Mouse (Mus musculus): ENCODE data around the gene Zmym5. TPM values are rescaled to one million over a fixed set of nuclear protein-coding genes. Genes with fewer than 3 reads are reported as not detected.
"Not testable (repeated sequence)": the region's sequence is repeated elsewhere in the genome, so short reads cannot be mapped to it uniquely, and the experiment has no call there.

Gene Zmym5
- 30.9 and 35.8 TPM in 2 replicates for polyA plus RNA-seq (2015; fragmentation: Nextera tagmentation; extraction: Ambion mirVana)

GRCm38 (mm10) chr14:56811701-56812339, at the start of gene Zmym5:
Gene Zmym5, minus strand, starts transcription at chr14:56811716.
- not testable (repeated sequence) for H3K9me3 ChIP-seq; H3K27me3 ChIP-seq (replicated peaks); H3K36me3 ChIP-seq (replicated peaks)
- H3K4me1 ChIP-seq, result peaks cover 23% of the 10 kb centered on the region
- H3K9ac ChIP-seq, result peak within 1 kb of the TSS; percentile 69
- peak within 1 kb of the TSS; percentile 64 for H3K4me2 ChIP-seq
- peak within 1 kb of the TSS; percentile 96 for H3K27ac ChIP-seq
- WGBS, result 0% methylated on average over 22 of the region's 72 CpGs
- ATAC-seq (replicated peaks), result peak; percentile 98
- H3K4me3 ChIP-seq, result peak within 1 kb of the TSS; percentile 76

DNA sequence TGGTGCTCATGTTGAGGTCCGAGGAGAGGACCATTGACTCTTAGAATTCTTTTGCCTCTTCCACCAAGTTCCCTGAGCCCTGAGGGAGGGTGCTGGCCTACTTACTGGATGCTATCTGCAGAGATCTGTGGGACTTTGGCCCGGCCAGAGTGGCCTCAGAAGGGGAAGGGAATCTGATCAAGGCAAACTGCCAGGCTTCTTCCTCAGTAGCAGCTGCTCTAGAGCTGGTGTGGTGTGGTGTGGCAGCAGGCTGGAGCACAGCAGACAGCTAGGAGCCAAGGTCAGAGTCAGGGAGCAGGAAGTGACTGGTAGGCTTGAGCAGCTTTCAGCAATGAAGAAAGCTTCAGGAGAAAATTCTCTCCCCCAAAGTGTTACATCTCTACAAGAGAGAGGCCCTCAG, 38.2 kb upstream of the Zmym5 start:
- Histone ChIP-seq H3K4me3 (no peak overlapping the region), H3K27ac (no peak overlapping the region), H3K9me3 (peaks cover 13% of the 10 kb centered on the region), H3K9ac (no peak overlapping the region), H3K27me3 (replicated peaks) (no peaks in the 10 kb centered on the region), H3K4me2 (no peak overlapping the region), H3K36me3 (replicated peaks) (no peaks in the 10 kb centered on the region), H3K4me1 (no peaks in the 10 kb centered on the region)
- 88% methylated on average over 2 of the region's 2 CpGs for WGBS
- no peak for ATAC-seq (replicated peaks)

DNA sequence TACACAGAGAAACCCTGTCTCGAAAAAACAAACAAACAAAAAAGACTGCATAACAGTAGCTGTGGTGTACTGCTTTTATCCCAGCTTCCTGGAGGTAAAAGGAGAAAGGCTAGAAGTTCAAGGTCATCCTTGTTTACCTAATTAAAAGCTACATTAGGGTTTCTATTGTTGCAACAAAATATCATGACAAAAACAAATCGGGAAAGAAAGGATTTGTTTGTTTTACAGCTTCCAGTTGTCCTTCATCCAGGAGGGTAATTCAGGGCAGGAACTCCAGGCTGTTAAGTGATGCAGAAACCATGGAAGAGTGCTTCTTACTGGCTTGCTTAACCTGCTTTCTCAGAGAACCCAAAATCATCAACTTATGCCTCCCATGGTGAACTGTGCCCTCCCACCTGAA, 36.8 kb upstream of the Zmym5 start:
- no peaks in the 10 kb centered on the region for H3K27me3 ChIP-seq (replicated peaks)
- H3K36me3 ChIP-seq (replicated peaks), result no peaks in the 10 kb centered on the region
- no peak overlapping the region for H3K9ac ChIP-seq
- H3K4me3 ChIP-seq, result no peak overlapping the region
- WGBS, result 78% methylated on average over 2 of the region's 2 CpGs
- H3K4me1 ChIP-seq, result no peaks in the 10 kb centered on the region
- H3K27ac ChIP-seq, result no peak overlapping the region
- ATAC-seq (replicated peaks), result no peak
- H3K9me3 ChIP-seq, result 0 out of 2 replicates have a peak, but pooled peaks cover under 1% of the 10 kb centered on the region
- H3K4me2 ChIP-seq, result no peak overlapping the region

DNA sequence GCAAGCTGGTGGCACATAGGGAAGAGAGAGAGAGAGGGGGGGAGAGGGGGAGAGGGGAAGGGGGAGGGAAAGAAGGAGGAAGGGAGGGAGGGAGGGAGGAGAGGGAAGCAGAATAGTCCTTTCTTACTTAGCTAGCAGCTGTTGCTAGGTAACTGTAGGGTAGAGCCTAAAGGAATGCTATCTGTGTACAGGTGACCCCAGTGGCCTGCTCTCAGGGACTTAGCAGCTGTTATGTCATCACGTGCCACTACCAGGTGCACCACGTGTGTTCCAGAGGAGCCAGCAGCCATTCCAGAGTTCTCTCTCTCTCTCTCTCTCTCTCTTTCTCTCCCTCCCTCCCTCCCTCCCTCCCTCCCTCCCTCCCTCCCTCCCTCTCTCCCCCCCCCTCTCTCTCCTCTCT, 33.0 kb upstream of the Zmym5 start:
- WGBS, result 8% methylated on average over 2 of the region's 2 CpGs
- H3K9me3 ChIP-seq, result no peaks in the 10 kb centered on the region
- peak; percentile 92 for ATAC-seq (replicated peaks)

GRCm38 (mm10) chr14:56844033-56844432, 32.5 kb upstream of the Zmym5 start:
- H3K9me3 ChIP-seq, result no peaks in the 10 kb centered on the region
- no peak overlapping the region for H3K4me3 ChIP-seq
- no peak overlapping the region for H3K27ac ChIP-seq
- H3K4me1 ChIP-seq, result no peaks in the 10 kb centered on the region
- H3K36me3 ChIP-seq (replicated peaks), result no peaks in the 10 kb centered on the region
- no peak overlapping the region for H3K4me2 ChIP-seq
- ATAC-seq (replicated peaks), result no peak
- WGBS, result 66% methylated on average over 4 of the region's 4 CpGs
- no peaks in the 10 kb centered on the region for H3K27me3 ChIP-seq (replicated peaks)
- H3K9ac ChIP-seq, result no peak overlapping the region

More for the DNA sequence above, 33.0 kb upstream of the Zmym5 start:
- H3K4me3 ChIP-seq, result no peak overlapping the region
- H3K36me3 ChIP-seq (replicated peaks), result no peaks in the 10 kb centered on the region
- H3K9ac ChIP-seq, result no peak overlapping the region
- no peak overlapping the region for H3K4me2 ChIP-seq
- no peak overlapping the region for H3K27ac ChIP-seq
- no peaks in the 10 kb centered on the region for H3K27me3 ChIP-seq (replicated peaks)
- no peaks in the 10 kb centered on the region for H3K4me1 ChIP-seq

DNA sequence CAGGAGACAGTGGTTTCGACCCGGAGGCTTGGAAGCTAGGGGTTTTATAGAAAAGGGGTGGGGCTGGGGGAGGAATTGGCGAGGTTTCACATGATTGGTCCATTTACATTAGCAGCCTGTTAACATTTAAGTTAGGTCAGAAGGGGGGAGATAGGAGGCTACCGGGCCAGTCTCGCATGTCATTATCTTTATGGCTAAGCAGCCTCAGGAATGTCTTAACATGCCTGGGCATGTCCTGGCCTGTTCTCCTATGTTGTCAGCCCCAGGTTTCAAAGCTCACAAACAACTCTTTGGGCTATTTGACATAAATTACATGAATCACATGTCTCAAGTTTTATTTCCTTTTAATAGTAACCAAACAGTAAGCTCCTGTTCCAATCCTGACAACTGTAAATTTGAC, 23.1 kb upstream of the Zmym5 start:
- ATAC-seq (replicated peaks), result not testable (repeated sequence)

DNA sequence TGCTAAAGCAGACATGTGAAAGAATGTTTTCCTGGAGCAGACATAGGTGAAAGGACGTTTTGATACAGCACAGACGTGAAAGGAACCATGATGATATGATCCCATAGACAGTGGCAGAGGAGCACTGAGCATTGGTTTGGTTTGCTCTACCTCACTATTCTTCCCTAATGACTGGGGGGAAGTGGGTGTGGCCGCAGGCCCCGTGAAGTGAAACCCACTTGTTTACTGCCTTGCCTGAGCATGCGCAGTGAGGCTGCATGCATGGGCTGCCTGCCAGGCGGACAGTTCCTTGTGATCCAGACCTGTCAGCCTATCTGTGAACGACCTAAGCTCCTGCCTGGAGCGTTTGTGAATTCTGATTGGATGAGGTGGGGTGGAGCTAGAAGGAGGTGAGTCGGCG, 21.7 kb upstream of the Zmym5 start:
- not testable (repeated sequence) for H3K4me2 ChIP-seq; ATAC-seq (replicated peaks); H3K27ac ChIP-seq; H3K36me3 ChIP-seq (replicated peaks); H3K4me1 ChIP-seq; H3K9ac ChIP-seq; H3K9me3 ChIP-seq; H3K4me3 ChIP-seq; H3K27me3 ChIP-seq (replicated peaks)
- WGBS, result 87% methylated on average over 10 of the region's 10 CpGs

More for the DNA sequence above, 23.1 kb upstream of the Zmym5 start:
- H3K27ac ChIP-seq; H3K9ac ChIP-seq; H3K27me3 ChIP-seq (replicated peaks); H3K4me2 ChIP-seq; H3K36me3 ChIP-seq (replicated peaks); H3K4me3 ChIP-seq; H3K9me3 ChIP-seq; H3K4me1 ChIP-seq: not testable (repeated sequence)
- WGBS, result 82% methylated on average over 5 of the region's 5 CpGs

DNA sequence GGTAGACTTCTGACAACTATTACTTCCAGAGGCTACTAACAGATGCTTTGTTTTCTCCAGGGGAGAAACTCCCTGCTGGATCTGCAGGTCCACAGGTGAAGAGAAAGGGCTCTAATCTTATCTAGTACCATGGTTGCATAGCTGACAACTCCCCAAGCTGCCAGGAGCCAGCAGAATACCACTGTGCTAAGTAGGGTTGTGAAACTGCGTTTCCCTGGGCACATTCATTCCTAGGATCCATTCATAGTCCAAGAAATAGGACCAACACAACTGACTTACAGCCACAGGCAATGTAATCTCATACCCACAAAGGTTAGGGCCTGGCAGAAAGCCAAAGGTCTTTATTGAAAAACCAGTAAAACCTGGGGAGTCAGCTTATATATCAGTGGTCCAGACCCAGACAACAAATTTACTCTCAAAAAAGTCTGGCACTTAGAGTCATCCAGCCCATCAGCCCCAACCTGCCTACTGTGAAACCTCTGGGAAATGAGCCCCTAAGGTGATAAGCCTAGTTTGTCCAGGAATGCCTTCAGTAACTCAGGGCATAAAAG, 21.1 kb upstream of the Zmym5 start:
- Histone ChIP-seq H3K9ac (no peak overlapping the region), H3K36me3 (replicated peaks) (no peaks in the 10 kb centered on the region), H3K9me3 (no peaks in the 10 kb centered on the region), H3K4me2 (no peak overlapping the region), H3K4me3 (no peak overlapping the region), H3K27ac (no peak overlapping the region), H3K4me1 (no peaks in the 10 kb centered on the region), H3K27me3 (replicated peaks) (no peaks in the 10 kb centered on the region)
- 69% methylated on average over 1 of the region's 1 CpGs for WGBS
- ATAC-seq (replicated peaks), result no peak

DNA sequence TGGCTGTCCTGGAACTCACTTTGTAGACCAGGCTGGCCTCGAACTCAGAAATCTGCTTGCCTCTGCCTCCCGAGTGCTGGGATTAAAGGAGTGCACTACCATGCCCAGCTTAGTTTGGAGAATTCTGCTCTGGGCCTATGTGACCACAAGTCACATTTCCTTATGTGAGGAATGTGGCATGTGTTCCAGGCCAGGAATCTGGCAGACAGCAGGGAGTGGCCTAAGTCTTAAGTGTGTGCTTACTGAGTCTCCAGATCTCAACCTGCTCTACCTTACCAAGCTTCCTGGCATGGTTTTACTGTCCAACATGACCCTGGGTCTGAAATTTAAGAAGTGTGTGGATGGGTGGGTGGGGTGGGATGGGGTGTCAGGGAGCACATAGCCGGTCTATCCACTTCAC, 20.6 kb upstream of the Zmym5 start:
- Histone ChIP-seq H3K27me3 (replicated peaks) (no peaks in the 10 kb centered on the region), H3K36me3 (replicated peaks) (no peaks in the 10 kb centered on the region), H3K4me2 (no peak overlapping the region), H3K9me3 (no peaks in the 10 kb centered on the region), H3K4me1 (no peaks in the 10 kb centered on the region), H3K9ac (no peak overlapping the region), H3K4me3 (no peak overlapping the region), H3K27ac (no peak overlapping the region)
- ATAC-seq (replicated peaks), result no peak
- 90% methylated on average over 3 of the region's 3 CpGs for WGBS

GRCm38 (mm10) chr14:56830491-56831045, 19.1 kb upstream of the Zmym5 start:
- no peak overlapping the region for H3K4me3 ChIP-seq
- H3K4me1 ChIP-seq, result no peaks in the 10 kb centered on the region
- H3K27me3 ChIP-seq (replicated peaks), result no peaks in the 10 kb centered on the region
- H3K4me2 ChIP-seq, result no peak overlapping the region
- H3K9ac ChIP-seq, result no peak overlapping the region
- no peaks in the 10 kb centered on the region for H3K36me3 ChIP-seq (replicated peaks)
- H3K9me3 ChIP-seq, result no peaks in the 10 kb centered on the region
- no peak for ATAC-seq (replicated peaks)
- H3K27ac ChIP-seq, result no peak overlapping the region

DNA sequence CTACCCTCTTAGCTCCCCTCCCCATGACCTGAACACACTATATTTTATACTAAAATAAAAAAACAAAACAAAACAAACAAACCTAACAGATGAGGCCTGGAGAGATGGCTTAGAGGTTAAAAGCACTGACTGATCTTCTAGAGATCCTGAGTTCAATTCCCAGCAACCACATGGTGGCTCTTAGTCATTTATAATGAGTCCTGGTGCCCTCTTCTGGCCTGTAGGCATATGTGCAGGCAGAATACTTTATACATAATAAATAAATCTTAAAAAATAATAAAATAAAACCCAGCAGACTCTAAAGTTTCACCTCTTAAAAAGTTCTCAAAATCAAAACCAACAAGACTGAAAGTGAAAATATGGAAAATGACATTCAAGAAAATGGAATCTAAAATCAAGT, 13.0 kb upstream of the Zmym5 start:
- no peak overlapping the region for H3K4me3 ChIP-seq
- H3K9ac ChIP-seq, result no peak overlapping the region
- H3K27ac ChIP-seq, result no peak overlapping the region
- no peaks in the 10 kb centered on the region for H3K4me1 ChIP-seq
- H3K36me3 ChIP-seq (replicated peaks), result no peaks in the 10 kb centered on the region
- no peak for ATAC-seq (replicated peaks)
- H3K27me3 ChIP-seq (replicated peaks), result no peaks in the 10 kb centered on the region
- H3K4me2 ChIP-seq, result no peak overlapping the region
- H3K9me3 ChIP-seq, result no peaks in the 10 kb centered on the region

GRCm38 (mm10) chr14:56817616-56818015, 6.1 kb upstream of the Zmym5 start:
- Histone ChIP-seq H3K9me3 (no peaks in the 10 kb centered on the region), H3K4me3 (no peak overlapping the region), H3K27ac (no peak overlapping the region), H3K4me1 (peaks cover 7% of the 10 kb centered on the region), H3K4me2 (0 out of 2 replicates have a peak overlapping the region, but pooled peaks have one; percentile 11), H3K9ac (no peak overlapping the region), H3K27me3 (replicated peaks) (no peaks in the 10 kb centered on the region), H3K36me3 (replicated peaks) (no peaks in the 10 kb centered on the region)
- no peak for ATAC-seq (replicated peaks)
- 6% methylated on average over 7 of the region's 11 CpGs for WGBS

DNA sequence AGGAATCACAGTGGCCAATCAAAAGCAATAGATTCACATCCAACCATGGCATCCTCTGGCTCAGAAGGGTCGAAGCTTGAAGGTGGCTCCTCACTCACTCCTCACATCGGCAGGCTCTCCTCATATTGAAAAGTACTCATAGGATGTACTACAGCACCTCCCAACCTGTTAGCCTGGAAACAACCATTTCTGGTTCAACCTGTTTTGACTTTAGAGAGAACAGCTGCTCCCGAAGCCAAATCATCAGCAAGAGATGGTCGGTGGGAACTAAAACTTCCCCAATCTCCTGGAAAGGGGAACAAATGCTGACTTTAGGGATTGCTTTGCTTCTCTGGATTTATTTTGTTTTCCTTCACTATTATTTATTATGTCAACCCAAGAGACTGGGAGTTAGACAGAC, 5.6 kb upstream of the Zmym5 start:
- no peak overlapping the region for H3K9ac ChIP-seq
- no peaks in the 10 kb centered on the region for H3K27me3 ChIP-seq (replicated peaks)
- H3K4me3 ChIP-seq, result no peak overlapping the region
- no peak for ATAC-seq (replicated peaks)
- no peaks in the 10 kb centered on the region for H3K36me3 ChIP-seq (replicated peaks)
- no peaks in the 10 kb centered on the region for H3K9me3 ChIP-seq
- H3K27ac ChIP-seq, result no peak overlapping the region
- no peak overlapping the region for H3K4me2 ChIP-seq
- 85% methylated on average over 4 of the region's 4 CpGs for WGBS
- H3K4me1 ChIP-seq, result peaks cover 7% of the 10 kb centered on the region

Data from midbrain, embryonic 15.5 days (tissue).